Mouse (Mus musculus) kidney, adult 2 months (tissue): ENCODE results near the gene Sh3rf1.

Source experiments
- CTCF ChIP-seq: fragments of 200-500 bp; conservative IDR thresholded peaks from 2 replicates; pipeline ENCODE4 v1.5.1; 2011; ENCODE audit warnings: low read depth, mild to moderate bottlenecking, control low read depth, low read length, moderate library complexity, mixed read lengths; ENCODE audit not compliant: insufficient read depth, insufficient read length
- POLR2A ChIP-seq: fragments of 200-500 bp; IDR thresholded peaks from one replicate; pipeline ENCODE4 v1.6.1; 2011; ENCODE audit warnings: low read depth, low read length, control low read depth

- TF ChIP-seq CTCF (no peak), POLR2A (no peak)
Observed at GRCm38 (mm10) chr8:61194306-61194925, 29.3 kb upstream of the Sh3rf1 start.
